Mouse (Mus musculus) layer of hippocampus, postnatal 14 days (tissue): ENCODE results near the gene Srrm1. TPM values are rescaled to one million over a fixed set of nuclear protein-coding genes. Genes with fewer than 3 reads are reported as not detected.

Experiments
- DNase-seq, 2 experiments: peaks; one replicate each; pipeline ENCODE4 v3.0.0; 2021 to 2022; ENCODE audit warnings: low spot score in 2 of 2, mixed read lengths in 1 of 2
- long read RNA-seq, 2 experiments: library from polyadenylated mRNA; stranded (forward); transcript quantifications; one replicate each; pipeline ENCODE4 v2.0.0; 2021
- total RNA-seq, 2 experiments: library from RNA; stranded (reverse); gene quantifications; 2 replicates each; pipeline ENCODE4 v1.2.3; 2021

The Srrm1 gene
- total RNA-seq, result 100 to 1,000 TPM; 124 to 133 TPM
- long read RNA-seq, experiment 1, transcript Srrm1-207 (4 exons, 2,847 nt), result major isoform, 7 of 51 reads
- long read RNA-seq, experiment 1, partial matches to known transcripts, result 22 of 51 reads
- long read RNA-seq, experiment 1, other reads (novel, unspliced or antisense), result 18 of 51 reads
- long read RNA-seq, experiment 2, transcript Srrm1-208 (18 exons, 3,152 nt), result minor isoform, 9 of 56 reads
- long read RNA-seq, experiment 2, transcript Srrm1-207 (4 exons, 2,847 nt), result major isoform, 11 of 56 reads
- long read RNA-seq, experiment 2, partial matches to known transcripts, result 17 of 56 reads
- long read RNA-seq, experiment 2, other reads (novel, unspliced or antisense), result 18 of 56 reads

DNA sequence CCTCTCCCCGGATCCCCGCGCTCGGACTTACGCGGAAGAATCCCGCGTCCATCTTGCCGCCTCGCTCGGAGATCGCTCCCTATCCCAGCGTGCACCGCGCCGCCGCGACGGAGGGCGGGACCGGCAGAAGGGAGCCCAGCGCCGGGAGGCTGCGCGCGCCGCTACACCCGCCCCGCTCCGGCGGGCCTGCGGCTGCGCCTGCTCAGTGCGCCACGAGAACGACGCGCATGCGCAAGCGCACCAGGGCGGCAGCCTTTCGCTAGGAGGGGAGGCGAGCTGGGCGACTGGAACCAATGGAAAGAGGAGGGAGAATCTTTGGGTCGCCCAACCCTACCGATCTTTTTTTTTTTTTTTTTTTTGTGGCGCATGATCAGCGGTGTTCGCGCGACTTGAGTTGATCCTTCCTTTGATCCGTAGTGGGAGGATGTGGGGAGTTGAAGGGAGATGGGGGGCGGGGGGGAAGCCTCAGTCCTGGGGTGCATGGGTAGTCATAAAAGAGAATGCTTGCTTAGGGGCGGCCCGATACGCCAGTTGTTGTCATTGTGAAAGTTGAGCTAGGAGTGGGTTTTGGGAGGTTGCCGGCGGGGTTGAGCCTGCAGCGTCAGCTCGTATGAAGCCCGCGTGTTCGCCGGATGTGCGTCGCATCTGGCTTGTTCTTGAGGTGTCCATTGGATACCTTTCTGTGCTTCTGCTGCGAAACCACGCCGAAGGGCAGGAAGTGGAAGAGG is at the start of gene Srrm1:
Srrm1 (minus strand) TSS at position 256 of the 728 bp plus-strand sequence.
- DNase-seq, result peak; percentile 97 to 98

DNA sequence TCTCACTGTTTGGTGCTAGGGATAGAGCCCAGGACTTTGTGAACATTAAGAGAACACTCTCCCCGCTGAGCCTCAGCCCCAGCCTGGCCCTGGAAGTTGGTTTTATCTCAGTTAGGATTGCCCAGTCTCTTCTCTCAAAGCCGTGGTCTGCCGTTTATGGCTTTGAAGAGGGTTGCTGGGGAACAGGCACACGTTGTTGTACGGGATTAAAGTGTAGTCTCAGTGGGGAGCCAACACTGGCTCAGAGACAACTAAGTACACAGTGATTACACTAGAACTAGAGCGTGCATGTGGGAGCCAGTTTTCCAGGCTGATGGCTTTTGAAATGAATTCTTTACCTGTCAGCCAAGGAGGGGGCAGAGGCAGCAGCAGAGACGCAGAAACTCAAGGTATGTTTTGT is 48.8 kb upstream of the Srrm1 start:
- no peak for DNase-seq

DNA sequence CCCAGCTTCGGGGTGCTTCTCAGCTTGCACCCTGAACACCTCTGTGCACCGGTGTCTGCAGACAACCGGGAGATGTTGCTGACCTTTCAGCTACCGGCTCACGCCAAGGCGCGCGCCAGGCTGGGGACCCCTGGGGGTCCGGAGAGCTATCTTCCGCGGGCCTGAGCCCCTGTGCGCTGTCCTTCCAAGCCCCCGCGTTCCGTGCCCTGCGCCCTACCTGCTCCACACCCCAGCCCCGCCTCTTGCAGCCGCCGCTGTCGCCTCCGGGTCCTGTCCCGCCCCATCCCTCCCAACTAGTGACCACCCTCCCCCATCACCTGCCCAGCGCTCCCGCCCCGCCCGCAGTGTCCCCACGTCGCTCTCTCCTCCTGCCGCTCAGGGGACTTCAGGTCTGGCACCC is 44.9 kb upstream of the Srrm1 start, which contains the start of gene Ncmap:
Ncmap (minus strand) TSS at position 237 of the 400 bp plus-strand sequence.
- no peak for DNase-seq

DNA sequence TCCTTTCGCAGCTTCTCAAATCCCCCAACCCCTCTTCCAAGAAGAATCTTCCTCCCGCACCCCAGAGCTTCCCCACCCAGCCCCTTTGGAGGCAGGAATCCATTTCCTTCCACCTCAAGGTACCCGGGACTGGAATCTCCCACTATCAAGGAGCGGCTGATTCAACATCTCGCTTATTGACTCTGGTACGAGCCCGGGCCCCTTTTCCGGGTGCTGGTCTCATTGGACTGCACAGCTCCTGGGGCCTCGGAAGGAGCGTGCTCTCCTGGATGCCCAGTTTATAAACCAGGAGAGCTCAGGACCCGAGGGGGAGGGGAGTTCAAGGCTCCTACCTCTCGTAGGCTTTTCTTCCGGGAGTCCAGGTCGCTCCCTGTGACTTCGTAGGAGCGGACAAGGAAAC is 44.4 kb upstream of the Srrm1 start:
- DNase-seq, result no peak

DNA sequence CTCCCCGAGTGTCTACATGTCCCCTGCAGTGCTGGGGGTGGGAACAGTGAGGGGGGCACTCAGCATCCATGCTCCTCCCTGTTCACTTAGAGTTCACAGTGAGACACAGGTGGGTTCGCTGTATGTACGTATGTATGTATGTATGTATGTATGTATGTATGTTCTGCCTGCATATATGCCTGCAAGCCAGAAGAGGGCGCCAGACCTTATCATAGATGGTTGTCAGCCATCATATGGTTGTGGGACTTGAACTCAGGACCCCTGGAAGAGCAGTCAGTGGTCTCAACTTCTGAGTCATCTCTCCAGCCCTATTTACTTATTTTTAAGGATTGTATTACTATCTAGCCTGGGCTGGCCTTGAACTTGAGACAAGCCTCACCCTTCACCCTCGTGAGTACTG is 43.2 kb upstream of the Srrm1 start:
- DNase-seq, result no peak

DNA sequence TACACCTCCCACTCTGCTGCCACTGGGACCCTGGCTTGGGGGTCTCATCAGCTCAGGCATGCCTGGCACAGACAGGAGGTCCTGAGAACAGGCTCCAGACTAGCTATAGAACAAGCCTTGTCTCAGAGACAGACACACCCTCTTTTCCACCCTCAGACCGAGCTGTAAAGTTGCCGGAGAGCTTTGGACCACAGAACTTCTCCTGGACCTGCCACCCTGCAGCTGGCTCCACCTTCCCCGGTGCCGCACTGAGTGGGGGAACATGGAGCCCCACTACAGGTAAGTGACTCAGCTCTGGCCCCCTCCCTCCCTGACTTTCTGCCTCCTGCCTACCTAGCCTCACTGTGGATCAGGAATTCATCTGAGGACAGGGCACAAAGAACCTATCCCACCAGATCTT is 42.3 kb upstream of the Srrm1 start:
- DNase-seq, result no peak

DNA sequence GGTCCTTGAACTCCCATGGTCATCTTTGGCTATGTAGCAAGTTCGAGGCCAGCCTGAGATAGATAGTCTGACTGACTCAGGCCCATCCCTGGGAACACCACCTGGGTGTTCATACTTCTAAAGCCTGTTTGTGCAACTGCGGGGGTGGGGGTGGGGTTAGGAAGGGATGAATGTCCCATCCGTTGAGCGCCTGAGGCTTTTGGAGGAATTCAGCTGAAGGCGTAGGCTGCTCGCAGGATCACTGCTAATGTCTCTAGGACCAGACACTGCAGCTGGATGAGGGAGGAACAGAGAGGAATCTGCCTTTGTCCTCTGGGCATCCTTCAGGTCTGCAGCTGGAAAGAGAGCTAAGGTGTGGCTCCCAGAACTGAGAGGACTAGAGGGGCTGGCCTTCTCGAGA is 41.5 kb upstream of the Srrm1 start:
- no peak for DNase-seq

DNA sequence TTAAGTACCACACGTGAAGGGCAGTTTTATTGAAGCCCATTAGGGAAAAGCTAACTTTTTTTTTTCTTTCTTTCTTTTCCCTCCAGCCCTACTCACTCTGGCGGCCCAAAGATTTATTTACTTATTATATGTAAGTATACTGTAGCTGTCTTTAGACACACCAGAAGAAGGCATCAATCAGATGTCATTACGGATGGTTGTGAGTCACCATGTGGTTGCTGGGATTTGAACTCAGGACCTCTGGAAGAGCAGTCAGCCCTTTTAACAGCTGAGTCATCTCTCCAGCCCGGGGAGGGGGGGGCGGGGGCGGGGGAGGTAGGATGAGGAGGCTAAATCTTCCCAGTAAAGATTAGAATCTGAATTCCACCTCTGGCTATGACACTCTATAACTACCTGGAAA is 40.3 kb upstream of the Srrm1 start:
- no peak for DNase-seq

DNA sequence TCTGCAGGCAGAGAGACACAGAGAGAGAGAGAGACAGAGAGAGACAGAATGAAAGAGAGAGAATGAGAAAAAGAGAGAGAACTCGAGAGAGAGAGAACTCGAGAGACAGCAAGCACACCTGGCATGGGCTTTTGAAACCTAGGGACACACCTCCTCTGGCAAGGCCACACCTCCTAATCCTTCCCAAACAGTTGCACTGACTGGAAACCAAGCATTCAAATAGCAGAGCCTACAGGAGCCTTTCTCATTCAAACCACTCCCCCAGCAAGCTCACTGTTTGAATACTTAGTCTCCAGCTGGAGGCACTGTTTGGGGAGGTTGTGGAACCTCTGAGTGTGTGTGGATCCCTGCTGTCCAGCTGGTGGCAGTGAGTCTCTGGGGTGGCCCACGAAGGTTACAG is 39.7 kb upstream of the Srrm1 start:
- DNase-seq, result no peak

DNA sequence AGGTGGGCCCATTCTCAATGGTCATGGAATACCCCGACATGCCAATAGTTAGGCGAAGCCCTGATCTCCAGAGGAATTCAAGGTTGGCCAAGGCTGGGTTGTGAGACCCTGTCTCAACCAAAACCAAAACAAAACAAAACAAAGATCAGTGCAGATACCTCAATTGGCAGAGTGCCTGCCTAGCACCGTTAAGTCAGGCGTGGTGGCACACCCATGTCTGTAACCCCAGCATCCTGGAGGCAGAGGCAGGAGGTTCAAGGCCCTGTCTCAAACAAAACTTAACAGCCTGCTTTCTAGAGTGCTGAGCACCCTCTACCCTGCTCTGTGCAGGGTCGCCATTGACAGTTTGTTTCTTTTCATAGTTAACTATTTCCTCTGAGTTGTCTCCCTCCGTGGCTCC is 37.9 kb upstream of the Srrm1 start:
- DNase-seq, result no peak

DNA sequence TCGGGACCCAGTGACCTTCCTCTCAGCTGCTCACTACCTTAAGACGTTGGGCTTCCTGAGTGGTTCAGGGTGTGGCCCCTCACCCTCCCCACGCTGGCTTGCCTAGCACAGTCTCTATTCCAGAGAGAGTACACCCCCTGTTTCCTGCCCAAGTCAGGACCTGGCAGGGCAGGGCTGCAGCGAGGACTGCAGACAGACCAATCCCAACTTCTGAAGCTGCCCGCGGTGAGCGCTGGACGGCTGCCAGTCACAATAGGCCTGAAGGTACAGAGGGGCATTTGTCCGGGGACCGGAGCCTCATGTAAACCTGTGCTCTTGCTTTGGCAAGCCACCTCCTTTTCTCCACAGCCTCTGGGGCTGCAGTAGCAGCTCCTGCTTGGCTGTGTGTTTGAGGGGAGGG is 32.5 kb upstream of the Srrm1 start:
- DNase-seq, result no peak

DNA sequence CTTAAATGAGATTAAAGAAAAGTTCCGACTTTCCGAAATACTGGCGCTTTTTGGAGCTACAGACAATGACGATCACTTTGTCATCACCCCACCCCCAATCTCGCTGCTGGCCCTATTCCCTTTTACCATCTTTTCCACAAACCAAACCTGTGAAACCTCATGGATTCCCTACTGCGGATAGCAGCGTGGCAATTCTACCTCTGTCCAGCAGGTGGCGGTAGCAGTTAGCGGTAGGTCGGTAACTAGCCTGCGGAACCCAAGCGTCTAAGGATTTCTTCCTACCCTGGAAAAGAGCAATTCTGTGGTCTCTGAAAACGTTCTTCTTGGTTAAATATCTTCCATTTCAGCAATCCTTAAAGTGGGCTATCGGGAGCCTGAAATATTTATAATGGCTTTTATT is 29.2 kb upstream of the Srrm1 start:
- DNase-seq, result peak; percentile 74 to 80

DNA sequence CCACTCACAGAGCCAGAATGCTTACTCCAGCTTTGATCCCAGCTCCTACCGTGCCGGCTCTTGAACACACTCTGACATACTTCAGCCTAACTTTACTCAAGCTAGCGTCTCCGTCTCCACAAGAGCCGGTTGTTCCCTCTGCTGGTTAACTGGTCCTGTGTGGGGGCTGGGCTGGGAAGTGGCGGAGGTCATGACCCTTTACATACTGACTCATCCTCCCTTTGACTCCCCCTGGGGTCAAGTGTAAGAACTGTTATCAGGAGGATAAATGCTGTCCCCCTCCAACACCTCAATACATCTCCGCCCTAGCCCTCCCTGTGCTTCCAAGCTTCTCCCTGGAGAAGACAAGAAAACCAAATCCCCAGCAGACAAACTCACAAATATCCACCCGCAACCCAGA is 28.2 kb upstream of the Srrm1 start:
- DNase-seq, result no peak

DNA sequence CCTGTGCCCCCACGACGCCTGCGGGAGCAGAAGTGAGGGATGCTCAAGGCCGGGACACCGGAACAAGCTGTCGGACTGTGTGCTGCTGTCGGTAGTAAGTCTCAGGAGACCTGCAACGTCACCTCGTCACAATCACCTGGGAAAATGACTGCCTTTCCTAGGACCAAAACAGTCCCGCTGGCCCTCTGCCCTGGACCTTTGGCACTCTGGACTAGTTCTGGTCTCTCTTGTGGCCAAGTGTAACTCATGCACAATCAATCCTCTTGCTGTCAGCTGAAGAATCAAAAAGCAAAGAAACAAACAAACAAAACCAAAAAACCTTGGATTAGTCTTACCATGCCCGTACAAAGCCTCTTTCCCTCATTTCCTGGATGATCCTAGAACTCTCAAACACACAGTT is 24.1 kb upstream of the Srrm1 start:
- DNase-seq, result no peak

DNA sequence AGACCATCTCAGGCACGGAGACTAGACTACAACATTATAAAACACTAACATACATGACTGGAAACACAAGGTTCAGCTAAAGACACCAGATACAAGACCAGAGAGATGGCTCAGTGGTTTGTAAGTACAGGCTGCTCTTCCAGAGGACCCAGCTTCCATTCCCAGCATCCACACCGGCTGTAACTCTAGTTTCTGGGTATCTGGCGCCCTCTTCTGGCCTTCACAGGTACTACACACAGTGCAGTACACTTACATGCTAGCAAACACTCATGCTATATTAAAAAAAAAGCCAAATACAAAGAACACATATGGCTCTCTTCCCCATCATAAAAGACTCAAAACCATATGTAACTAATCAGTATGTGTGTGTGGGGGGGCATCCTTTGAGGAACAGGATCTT is 22.3 kb upstream of the Srrm1 start:
- DNase-seq, result no peak

DNA sequence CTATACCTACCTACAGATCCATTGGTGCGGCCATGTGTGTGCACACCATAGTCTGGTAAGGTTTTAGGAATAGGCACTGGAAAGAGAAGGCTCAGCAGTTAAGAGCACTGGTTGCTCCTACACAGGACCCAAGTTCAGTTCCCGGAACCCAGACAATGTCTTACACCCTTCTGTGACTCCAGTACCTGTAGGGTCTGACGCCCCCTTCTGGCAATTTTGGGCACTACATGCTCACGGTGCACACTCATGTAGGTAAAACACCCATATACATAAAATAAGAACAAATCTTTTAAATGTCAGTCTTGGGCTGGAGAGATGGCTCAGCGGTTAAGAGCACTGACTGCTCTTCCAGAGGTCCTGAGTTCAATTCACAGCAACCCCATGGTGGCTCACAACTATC is 20.2 kb upstream of the Srrm1 start:
- no peak for DNase-seq

DNA sequence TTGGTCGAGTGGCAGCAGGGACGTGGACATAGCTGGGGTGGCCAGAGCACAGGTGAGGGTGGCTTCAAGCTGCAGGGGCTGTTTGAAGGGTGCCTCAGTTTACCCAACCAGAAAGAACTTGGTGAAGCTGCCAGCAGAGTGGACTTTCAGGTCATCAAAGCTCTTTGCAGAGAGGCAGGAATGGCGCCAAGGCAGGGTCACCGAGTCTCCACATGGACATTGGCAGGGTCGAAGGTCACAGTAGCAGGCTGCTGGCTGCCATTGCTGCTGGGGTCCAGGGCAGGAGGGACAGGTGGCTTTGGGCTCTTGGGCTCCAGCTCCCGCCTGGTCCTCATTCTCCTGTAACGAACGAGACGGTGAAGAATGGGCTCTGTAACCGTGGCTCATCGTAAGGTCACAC is 17.3 kb upstream of the Srrm1 start:
- DNase-seq, result no peak

DNA sequence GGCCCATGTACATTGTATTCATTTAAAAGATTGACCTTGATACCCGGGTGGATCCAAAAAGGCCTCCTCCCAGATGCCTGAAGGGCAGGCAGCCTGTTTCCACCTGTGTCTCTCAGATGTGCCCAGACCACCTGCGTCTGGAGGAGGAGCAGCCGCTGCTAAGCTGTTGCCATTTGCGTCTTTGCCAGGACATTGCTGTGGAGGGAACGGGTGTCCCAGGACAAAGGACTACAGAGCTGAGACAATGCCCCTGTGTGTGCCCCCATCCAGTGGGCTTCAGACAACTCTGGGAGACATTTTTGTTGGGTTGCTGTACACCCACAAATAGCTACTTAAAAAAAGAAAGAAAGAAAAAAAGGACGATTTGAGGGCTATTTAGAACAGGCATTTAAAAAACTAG is 9.7 kb upstream of the Srrm1 start:
- DNase-seq, result peak in 1 of 2 experiments; percentile 24

DNA sequence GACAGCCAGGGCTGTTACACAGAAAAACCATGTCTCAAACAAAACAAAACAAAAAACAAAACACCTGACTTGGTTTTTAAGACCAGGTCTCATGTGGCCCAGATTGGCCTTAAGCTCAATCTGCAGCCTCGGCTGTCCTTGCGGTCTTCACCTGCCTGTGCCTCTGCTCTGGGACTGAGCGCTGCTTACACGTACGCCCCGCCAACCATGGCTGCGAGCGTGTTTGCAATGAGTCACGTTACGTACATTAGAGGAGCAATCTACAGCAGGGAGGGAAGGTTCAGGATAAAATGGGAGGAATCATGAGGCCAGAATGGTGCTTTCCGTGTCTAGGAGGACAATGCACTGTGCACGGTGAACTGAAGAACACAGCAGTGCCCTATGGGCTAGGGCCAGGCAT is 8.6 kb upstream of the Srrm1 start:
- DNase-seq, result no peak

DNA sequence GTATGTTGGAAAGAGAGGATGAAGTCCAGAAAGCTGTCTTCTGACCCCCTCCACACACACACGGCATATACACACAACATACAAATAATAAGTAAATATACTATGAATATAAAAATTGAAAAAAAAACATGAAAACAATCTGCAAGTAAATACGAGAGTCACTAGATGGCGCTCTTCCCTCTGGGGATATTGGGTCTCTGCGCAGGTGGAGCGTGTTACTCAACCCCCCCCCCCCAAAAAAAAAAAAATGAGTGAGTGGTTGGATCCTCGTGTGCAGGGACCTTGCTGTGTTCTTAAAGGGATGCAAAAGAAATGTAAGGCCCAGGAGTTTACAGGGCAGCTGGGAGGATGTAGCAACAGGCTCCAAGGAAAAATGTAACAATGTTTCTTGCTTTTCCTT is 5.6 kb upstream of the Srrm1 start:
- DNase-seq, result no peak

DNA sequence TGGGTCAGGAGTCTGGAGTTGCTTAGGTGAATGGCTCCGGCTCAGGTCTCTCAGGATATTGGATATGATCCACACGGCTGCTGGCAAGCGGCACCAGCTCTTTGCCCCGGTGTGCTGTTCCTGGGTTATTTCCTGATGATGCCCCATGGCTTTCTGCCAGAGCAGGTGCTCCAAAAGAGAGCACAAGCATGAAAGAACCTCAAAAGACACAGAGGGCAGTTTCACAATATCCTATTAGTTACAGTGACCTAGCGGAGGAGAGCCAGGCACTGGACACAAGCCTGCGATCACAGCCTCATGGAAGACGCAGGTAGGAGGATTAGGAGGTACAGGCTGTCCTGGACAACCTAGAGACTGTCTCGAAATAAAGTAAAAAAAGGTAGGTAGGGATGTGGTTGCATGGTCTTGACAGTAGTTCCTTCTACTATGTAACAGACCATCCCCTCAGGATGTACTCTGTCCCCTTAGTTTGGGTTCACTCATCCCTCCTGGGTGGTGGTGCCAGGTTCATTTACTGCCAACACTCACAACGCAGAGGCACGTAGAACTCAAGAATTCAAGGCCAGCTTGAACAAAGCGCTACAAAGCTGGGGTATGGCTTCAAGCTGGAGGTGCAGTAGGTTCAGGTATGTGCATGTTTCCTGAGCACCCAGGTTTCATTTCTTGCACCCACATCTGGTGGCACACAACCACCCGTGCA is 4.2 kb upstream of the Srrm1 start:
- DNase-seq, result no peak

DNA sequence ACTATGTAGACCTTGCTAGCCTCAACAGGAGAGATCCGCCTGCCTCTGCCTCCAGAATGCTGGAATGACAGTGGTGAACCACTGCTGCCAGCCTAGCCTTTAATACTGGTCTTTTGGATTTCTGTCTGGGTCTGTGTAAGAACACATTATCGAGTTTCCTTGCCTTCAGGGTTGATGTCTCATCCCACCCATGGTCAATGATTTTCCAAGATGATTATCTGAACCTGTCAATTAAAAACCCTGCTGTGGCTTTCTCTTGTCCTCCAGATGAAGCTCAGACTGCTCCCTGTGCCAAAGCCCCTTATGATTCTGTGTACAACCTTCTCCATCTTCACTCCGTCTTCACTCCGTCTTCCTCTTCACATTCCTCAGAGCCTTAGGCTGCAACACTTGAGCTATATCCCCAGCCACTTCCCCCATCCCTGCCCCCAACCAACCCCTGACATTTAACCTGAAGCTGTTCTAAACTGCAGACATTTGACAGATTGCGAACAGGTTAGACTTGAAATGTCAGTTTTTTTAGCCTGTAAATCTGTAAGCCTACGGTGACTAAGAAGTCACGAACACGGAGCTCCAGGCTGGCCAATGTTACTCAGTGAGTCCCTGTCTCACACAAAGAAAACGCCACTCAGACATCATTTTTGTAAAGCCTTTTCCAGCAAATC is 2.9 kb upstream of the Srrm1 start:
- DNase-seq, result no peak
